Mouse (Mus musculus) liver, adult 2 months (tissue): ENCODE results near the gene Stard5.

Source experiments
- CTCF ChIP-seq: fragments of 200-500 bp; IDR thresholded peaks from 2 replicates; pipeline ENCODE4 v1.5.1; 2011; ENCODE audit warnings: low read depth, low read length, control low read depth
- POLR2A ChIP-seq: fragments of 200-500 bp; IDR thresholded peaks from 2 replicates; pipeline ENCODE4 v1.6.1; 2011; ENCODE audit warnings: low read length, control low read depth; ENCODE audit not compliant: insufficient read depth; ENCODE audit errors: extremely low read depth

DNA sequence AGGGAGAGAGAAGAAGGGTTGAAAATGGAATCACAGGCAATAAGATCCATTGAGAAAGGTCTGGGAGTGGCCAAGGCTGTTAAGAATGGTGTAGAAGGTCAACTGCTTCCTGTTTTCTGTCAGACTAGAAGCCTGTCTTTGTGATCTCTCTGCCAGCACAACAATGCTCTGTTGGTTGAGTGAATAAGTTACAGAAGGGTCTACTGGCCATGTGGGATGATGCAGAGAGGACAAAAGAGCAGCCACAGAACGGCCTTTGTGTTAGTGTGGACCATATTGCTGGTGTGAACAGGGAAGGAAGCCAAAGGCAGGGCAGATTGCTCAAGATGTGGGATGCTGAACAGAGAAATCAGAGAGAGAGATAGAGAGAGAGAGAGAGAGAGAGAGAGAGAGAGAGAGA lies 27.0 kb downstream of the Stard5 start:
- TF ChIP-seq POLR2A (no peak), CTCF (no peak)
